Mouse (Mus musculus): ENCODE results near the gene Atrx. TPM values are rescaled to one million over a fixed set of nuclear protein-coding genes. Genes with fewer than 3 reads are reported as not detected.
"Not testable (repeated sequence)": the region's sequence is repeated elsewhere in the genome, so short reads cannot be mapped to it uniquely, and the experiment has no call there.

Atrx gene
- polyA plus RNA-seq, 1 experiment from 2014 or later: 174 TPM

- H3K4me3 ChIP-seq (replicated peaks): no peak overlapping the region
- ATAC-seq (ENCODE audit: insufficient number of reproducible peaks, low FRiP score, low TSS enrichment, low read depth): no peak
- no peaks in the 10 kb centered on the region for H3K36me3 ChIP-seq
- 0 out of 2 replicates have a peak, but pooled peaks cover 9% of the 10 kb centered on the region for H3K4me1 ChIP-seq
- H3K9ac ChIP-seq: no peak overlapping the region
- WGBS: 86% methylated on average over 5 of the region's 5 CpGs
- H3K9me3 ChIP-seq (replicated peaks): no peaks in the 10 kb centered on the region
- H3K27me3 ChIP-seq: no peaks in the 10 kb centered on the region
- H3K4me2 ChIP-seq (replicated peaks): no peak overlapping the region
- H3K27ac ChIP-seq (replicated peaks): no peak overlapping the region
Measured at GRCm38 (mm10) chrX:105924326-105925070, 4.7 kb downstream of the Atrx start.

GRCm38 (mm10) chrX:105923896-105924295, 5.3 kb downstream of the Atrx start:
- Histone ChIP-seq H3K4me3 (replicated peaks) (no peak overlapping the region), H3K27me3 (no peaks in the 10 kb centered on the region), H3K9ac (no peak overlapping the region), H3K27ac (replicated peaks) (no peak overlapping the region), H3K9me3 (replicated peaks) (no peaks in the 10 kb centered on the region), H3K36me3 (no peaks in the 10 kb centered on the region), H3K4me2 (replicated peaks) (no peak overlapping the region), H3K4me1 (0 out of 2 replicates have a peak, but pooled peaks cover 9% of the 10 kb centered on the region)
- no CpG with 5 or more reads among the region's 1 CpGs for WGBS
- no peak for ATAC-seq (ENCODE audit: insufficient number of reproducible peaks, low FRiP score, low TSS enrichment, low read depth)

GRCm38 (mm10) chrX:105922986-105923385, 6.2 kb downstream of the Atrx start:
- H3K9ac ChIP-seq; H3K4me1 ChIP-seq; H3K4me2 ChIP-seq (replicated peaks); H3K4me3 ChIP-seq (replicated peaks); H3K36me3 ChIP-seq; H3K9me3 ChIP-seq (replicated peaks); ATAC-seq (ENCODE audit: insufficient number of reproducible peaks, low FRiP score, low TSS enrichment, low read depth); H3K27ac ChIP-seq (replicated peaks); H3K27me3 ChIP-seq: not testable (repeated sequence)
- 88% methylated on average over 7 of the region's 7 CpGs for WGBS

- Histone ChIP-seq H3K27ac (replicated peaks) (no peak overlapping the region), H3K4me2 (replicated peaks) (no peak overlapping the region), H3K4me1 (0 out of 2 replicates have a peak, but pooled peaks cover 5% of the 10 kb centered on the region), H3K9me3 (replicated peaks) (no peaks in the 10 kb centered on the region), H3K4me3 (replicated peaks) (no peak overlapping the region), H3K9ac (no peak overlapping the region), H3K36me3 (no peaks in the 10 kb centered on the region), H3K27me3 (no peaks in the 10 kb centered on the region)
- WGBS: 83% methylated on average over 2 of the region's 2 CpGs
- no peak for ATAC-seq (ENCODE audit: insufficient number of reproducible peaks, low FRiP score, low TSS enrichment, low read depth)
Measured at GRCm38 (mm10) chrX:105921421-105921820, 7.8 kb downstream of the Atrx start.

GRCm38 (mm10) chrX:105911728-105912127, 17.5 kb downstream of the Atrx start:
- Histone ChIP-seq H3K4me1 (no peaks in the 10 kb centered on the region), H3K9ac (no peak overlapping the region), H3K27me3 (no peaks in the 10 kb centered on the region), H3K9me3 (replicated peaks) (no peaks in the 10 kb centered on the region), H3K4me2 (replicated peaks) (no peak overlapping the region), H3K4me3 (replicated peaks) (no peak overlapping the region), H3K36me3 (no peaks in the 10 kb centered on the region), H3K27ac (replicated peaks) (no peak overlapping the region)
- 73% methylated on average over 3 of the region's 3 CpGs for WGBS
- ATAC-seq (ENCODE audit: insufficient number of reproducible peaks, low FRiP score, low TSS enrichment, low read depth): no peak

- Histone ChIP-seq H3K4me1 (no peaks in the 10 kb centered on the region), H3K36me3 (no peaks in the 10 kb centered on the region), H3K27ac (replicated peaks) (no peak overlapping the region), H3K9me3 (replicated peaks) (no peaks in the 10 kb centered on the region), H3K4me3 (replicated peaks) (no peak overlapping the region), H3K27me3 (no peaks in the 10 kb centered on the region), H3K9ac (no peak overlapping the region), H3K4me2 (replicated peaks) (no peak overlapping the region)
- no peak for ATAC-seq (ENCODE audit: insufficient number of reproducible peaks, low FRiP score, low TSS enrichment, low read depth)
- 88% methylated on average over 1 of the region's 1 CpGs for WGBS
Measured at GRCm38 (mm10) chrX:105901611-105902010, 27.6 kb downstream of the Atrx start.

GRCm38 (mm10) chrX:105886921-105887320, 42.3 kb downstream of the Atrx start:
- Histone ChIP-seq H3K36me3 (no peaks in the 10 kb centered on the region), H3K27ac (replicated peaks) (no peak overlapping the region), H3K4me2 (replicated peaks) (no peak overlapping the region), H3K4me3 (replicated peaks) (no peak overlapping the region), H3K9ac (no peak overlapping the region), H3K27me3 (no peaks in the 10 kb centered on the region), H3K9me3 (replicated peaks) (no peaks in the 10 kb centered on the region), H3K4me1 (no peaks in the 10 kb centered on the region)
- no peak for ATAC-seq (ENCODE audit: insufficient number of reproducible peaks, low FRiP score, low TSS enrichment, low read depth)
- WGBS: 83% methylated on average over 2 of the region's 2 CpGs

- 83% methylated on average over 5 of the region's 5 CpGs for WGBS
- H3K27me3 ChIP-seq: no peaks in the 10 kb centered on the region
- no peaks in the 10 kb centered on the region for H3K36me3 ChIP-seq
- H3K27ac ChIP-seq (replicated peaks): no peak overlapping the region
- H3K4me2 ChIP-seq (replicated peaks): no peak overlapping the region
- H3K4me1 ChIP-seq: no peaks in the 10 kb centered on the region
- no peak overlapping the region for H3K4me3 ChIP-seq (replicated peaks)
- H3K9me3 ChIP-seq (replicated peaks): no peaks in the 10 kb centered on the region
- ATAC-seq (ENCODE audit: insufficient number of reproducible peaks, low FRiP score, low TSS enrichment, low read depth): no peak
- H3K9ac ChIP-seq: no peak overlapping the region
Measured at GRCm38 (mm10) chrX:105864367-105864766, 64.8 kb downstream of the Atrx start.

- Histone ChIP-seq H3K4me2 (replicated peaks) (no peak overlapping the region), H3K36me3 (0 out of 2 replicates have a peak, but pooled peaks cover 5% of the 10 kb centered on the region), H3K4me1 (no peaks in the 10 kb centered on the region), H3K9ac (no peak overlapping the region), H3K27me3 (no peaks in the 10 kb centered on the region), H3K27ac (replicated peaks) (no peak overlapping the region), H3K4me3 (replicated peaks) (no peak overlapping the region), H3K9me3 (replicated peaks) (no peaks in the 10 kb centered on the region)
- ATAC-seq (ENCODE audit: insufficient number of reproducible peaks, low FRiP score, low TSS enrichment, low read depth): no peak
- WGBS: 79% methylated on average over 5 of the region's 5 CpGs
Measured at GRCm38 (mm10) chrX:105824462-105824861, 104.7 kb downstream of the Atrx start.

GRCm38 (mm10) chrX:105794806-105795403, 134.3 kb downstream of the Atrx start:
- Histone ChIP-seq H3K27ac (replicated peaks) (no peak overlapping the region), H3K4me2 (replicated peaks) (no peak overlapping the region), H3K9ac (no peak overlapping the region), H3K4me1 (no peaks in the 10 kb centered on the region), H3K4me3 (replicated peaks) (no peak overlapping the region), H3K27me3 (no peaks in the 10 kb centered on the region), H3K9me3 (replicated peaks) (no peaks in the 10 kb centered on the region), H3K36me3 (no peaks in the 10 kb centered on the region)
- no peak for ATAC-seq (ENCODE audit: insufficient number of reproducible peaks, low FRiP score, low TSS enrichment, low read depth)
- WGBS: 33% methylated on average over 8 of the region's 8 CpGs

- 86% methylated on average over 5 of the region's 5 CpGs for WGBS
- H3K4me2 ChIP-seq (replicated peaks): no peak overlapping the region
- no peaks in the 10 kb centered on the region for H3K4me1 ChIP-seq
- no peaks in the 10 kb centered on the region for H3K36me3 ChIP-seq
- H3K27me3 ChIP-seq: peaks cover 5% of the 10 kb centered on the region; the same call in 1 of the 2 replicates
- H3K27ac ChIP-seq (replicated peaks): no peak overlapping the region
- H3K9me3 ChIP-seq (replicated peaks): no peaks in the 10 kb centered on the region
- no peak overlapping the region for H3K9ac ChIP-seq
- no peak overlapping the region for H3K4me3 ChIP-seq (replicated peaks)
- no peak for ATAC-seq (ENCODE audit: insufficient number of reproducible peaks, low FRiP score, low TSS enrichment, low read depth)
Measured at GRCm38 (mm10) chrX:105773281-105773680, 155.9 kb downstream of the Atrx start.

- no peak overlapping the region for H3K4me3 ChIP-seq (replicated peaks)
- no peaks in the 10 kb centered on the region for H3K9me3 ChIP-seq (replicated peaks)
- WGBS: 47% methylated on average over 3 of the region's 3 CpGs
- peaks cover 11% of the 10 kb centered on the region for H3K4me1 ChIP-seq
- no peak overlapping the region for H3K9ac ChIP-seq
- H3K27ac ChIP-seq (replicated peaks): no peak overlapping the region
- peaks cover 33% of the 10 kb centered on the region for H3K27me3 ChIP-seq
- no peak for ATAC-seq (ENCODE audit: insufficient number of reproducible peaks, low FRiP score, low TSS enrichment, low read depth)
- no peak overlapping the region for H3K4me2 ChIP-seq (replicated peaks)
- H3K36me3 ChIP-seq: no peaks in the 10 kb centered on the region
Measured at GRCm38 (mm10) chrX:105767932-105768331, 161.3 kb downstream of the Atrx start.
